Mouse (Mus musculus): Measurements from ENCODE around the gene Srpk2. TPM values are rescaled to one million over a fixed set of nuclear protein-coding genes. Genes with fewer than 3 reads are reported as not detected.
A peak's percentile ranks its signal among the peaks of the same experiment; 100 is the strongest.
"Not testable (repeated sequence)": the region's sequence is repeated elsewhere in the genome, so short reads cannot be mapped to it uniquely, and the experiment has no call there.

Srpk2 gene
- total RNA-seq (2021): 10 to 100 TPM; 48.6 to 53.2 TPM

DNA sequence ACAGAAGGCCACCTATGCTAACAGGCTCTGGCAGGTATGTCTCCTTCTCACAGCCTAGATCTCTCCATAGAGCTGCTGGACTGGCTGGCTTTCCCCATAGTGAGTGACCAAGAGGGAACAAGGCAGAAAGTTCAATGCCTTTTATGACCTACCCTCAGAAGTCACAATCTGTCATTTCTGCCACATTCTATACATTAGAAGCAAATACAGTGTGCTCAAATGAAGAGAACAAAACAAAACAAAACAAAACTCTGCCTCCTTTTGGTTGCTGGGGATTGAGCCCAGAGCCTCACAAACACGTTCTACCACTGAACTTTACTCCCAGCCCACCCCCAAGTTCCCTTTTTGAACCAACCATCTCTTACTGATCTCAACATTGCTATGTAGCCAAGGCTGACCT lies at the start of gene Srpk2:
Srpk2 (minus strand) TSS at position 101 of the 400 bp plus-strand sequence.
- no peak for DNase-seq
- intact Hi-C loops (cut with DNase I): no loop called here

DNA sequence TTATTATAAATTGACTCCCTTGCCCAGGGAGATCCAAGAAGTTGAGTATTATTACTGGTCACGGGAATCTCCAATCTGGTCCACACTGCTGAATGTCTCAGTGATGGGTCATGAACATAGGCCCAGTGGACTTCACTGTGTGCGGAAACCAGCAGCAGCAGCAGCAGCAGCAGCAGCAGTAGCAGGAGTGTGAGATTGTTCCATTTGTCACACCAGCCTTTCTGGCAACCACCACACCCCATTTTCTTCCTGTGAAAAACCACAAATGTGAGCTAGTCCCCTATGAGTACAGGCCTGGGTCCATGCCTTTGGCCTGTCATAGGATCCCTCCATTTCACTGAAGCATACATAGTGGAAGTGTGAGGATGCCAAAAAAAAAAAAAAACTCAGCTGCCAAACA lies 37.5 kb upstream of the Srpk2 start:
- DNase-seq: no peak
- intact Hi-C loops (cut with DNase I): no loop called here

DNA sequence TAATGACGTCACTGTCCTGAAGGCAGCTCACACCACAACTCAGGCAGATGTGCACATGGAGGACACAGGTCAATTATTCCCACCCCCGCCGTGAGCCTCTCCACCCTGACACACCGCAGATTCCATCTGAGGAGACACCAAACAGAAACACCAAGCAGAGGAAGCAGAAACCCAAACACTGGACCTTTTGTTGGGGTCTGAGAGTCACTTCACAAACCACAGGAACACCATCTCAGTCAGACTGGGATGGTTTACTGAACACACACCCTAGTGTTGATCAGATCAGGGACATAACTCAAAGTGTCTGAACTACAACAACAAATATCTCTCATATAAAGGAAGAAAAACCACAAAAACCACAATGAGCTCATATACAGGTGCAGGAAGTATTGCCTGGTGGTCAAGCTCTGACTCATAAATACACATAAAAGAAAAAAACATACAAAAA lies 34.5 kb upstream of the Srpk2 start:
- intact Hi-C loops (cut with DNase I): no loop called here
- DNase-seq: no peak

DNA sequence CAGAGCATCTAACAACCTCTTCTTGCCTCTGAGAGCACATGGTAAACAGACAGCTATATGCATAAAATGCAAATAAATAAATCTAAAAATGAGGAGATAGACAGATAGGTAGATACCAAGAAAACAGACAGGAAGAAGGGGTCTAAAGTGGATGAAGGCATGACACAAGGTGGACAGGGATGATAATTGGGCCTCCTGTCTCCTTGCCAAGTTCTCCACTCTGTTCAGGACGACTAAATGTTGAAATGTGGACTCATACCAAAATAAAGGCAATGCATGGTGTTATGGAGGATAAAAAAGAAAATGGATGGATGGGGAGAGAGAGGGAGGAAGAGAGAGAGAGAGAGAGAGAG lies 33.7 kb upstream of the Srpk2 start:
- intact Hi-C loops (cut with DNase I): no loop called here

DNA sequence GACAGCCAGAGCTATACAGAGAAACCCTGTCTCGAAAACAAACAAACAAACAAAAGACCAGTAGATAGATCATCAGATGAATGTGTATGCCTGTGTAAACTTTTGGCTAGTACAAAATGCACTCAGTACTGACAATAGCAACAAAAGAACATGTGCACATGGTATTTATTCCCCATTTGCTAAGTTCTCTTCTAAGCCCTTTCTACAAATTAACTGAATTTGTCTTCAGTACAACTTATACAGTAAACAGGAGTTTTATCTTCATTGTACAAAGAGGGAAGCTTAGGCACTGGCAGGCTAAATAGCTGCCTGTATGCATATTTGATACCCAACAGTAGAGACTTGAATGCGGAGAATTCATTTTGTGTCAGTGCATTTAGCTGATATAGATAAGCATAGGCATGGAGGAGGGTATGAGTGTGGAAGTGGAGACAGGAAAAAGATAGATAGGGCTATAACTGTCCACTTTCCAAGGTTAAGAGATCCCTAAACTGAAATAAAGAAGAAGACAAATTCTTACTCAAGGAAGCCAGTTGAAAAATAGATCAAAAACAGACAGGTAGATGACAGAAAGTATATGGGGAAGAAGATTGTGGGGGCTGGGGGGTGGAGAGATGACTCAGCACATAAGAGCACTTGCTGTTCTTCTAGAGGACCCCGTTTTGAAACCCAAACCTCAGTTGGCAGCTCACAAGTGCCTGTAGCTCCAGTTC lies 33.2 kb upstream of the Srpk2 start:
- no peak for DNase-seq
- intact Hi-C loops (cut with DNase I): no loop called here

More for the DNA sequence above, 33.7 kb upstream of the Srpk2 start:
- DNase-seq: no peak

DNA sequence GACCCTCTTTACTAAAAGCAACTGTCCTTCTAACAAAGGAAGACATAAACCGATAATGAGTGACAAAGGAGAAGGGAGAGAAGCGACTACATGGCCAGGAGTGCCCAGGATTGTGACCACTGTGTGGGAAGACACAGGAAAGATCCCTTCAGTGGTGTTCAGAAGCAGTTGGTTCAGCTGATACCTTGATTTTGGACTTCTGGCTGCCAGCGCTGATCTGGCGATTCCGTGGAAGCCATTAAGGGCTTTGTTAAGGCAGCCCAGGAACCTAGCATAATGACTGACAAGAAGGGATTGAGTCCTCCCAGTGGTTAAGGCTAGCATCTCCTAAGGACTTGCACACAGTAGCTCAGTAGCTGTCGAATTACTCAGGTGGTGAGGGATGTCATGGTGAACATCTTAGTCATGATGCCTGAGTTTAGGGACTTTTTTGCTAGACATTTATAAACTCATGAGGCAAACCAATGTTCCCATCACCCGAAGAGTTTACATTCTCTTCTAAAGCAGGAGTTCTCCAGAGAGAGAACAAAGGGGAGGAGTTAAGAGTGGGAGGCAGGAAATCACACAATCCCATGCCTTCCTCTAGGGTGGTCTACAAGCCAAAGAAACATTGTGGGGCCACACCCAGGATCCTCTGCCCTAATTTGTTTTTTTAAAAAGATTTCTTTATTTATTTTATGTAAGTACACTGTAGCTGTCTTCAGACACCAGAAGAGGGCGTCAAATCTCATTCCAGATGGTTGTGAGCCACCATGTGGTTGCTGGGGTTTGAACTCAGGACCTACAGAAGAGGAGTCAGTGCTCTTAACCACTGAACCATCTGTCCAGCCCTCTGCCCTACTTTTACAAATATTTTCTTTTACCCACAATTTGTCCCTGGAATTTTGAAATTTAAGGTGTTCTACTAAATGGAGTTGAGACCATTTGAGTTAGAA lies 29.3 kb upstream of the Srpk2 start:
- intact Hi-C loops (cut with DNase I): no loop called here
- no peak for DNase-seq

DNA sequence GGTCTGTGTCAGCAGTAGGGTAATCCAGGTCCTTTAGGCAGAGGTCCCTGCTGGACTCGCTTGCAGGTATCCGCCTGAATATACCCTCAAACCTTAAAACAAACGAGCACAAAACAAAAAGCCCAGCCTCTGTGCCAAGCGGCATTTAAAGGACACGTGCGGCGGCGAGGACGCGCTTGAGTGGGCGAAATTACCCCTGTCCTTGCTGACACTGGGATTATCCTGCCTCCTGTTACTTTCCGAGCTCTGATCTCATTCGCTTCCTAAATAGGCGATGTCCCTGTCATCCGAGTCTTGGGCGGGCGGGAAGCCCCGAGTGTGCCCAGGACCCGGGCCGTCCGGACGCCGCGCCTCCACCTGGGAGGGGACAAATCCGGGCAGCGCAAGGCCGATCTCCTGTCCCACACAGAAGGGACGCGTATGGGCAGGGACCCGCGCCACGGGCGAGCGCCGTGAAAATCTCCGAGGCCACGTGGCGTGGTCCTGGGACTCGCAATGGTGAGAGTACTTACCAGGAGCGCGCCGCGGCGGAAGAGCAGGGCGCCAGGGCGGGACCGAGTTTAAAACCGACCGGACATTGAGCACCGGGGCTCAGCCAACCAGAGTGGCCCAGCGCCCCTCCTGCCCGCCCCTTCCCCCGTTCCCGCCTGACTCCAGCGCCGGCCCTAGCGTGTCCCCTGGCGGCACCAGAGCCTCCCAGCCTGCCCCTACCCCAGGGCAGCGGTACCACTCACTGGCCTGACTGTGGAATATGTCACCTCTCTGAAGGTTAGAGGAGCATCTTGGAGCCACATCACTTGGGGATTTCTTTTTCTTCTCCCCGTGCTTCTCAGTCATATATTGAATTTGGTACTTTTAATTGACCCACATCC lies 27.9 kb upstream of the Srpk2 start:
- intact Hi-C loops (cut with DNase I): loop anchor here (1.0 kb wide), 1 partner anchor 36 kb away; no protein-coding TSS in a partner anchor
- DNase-seq: peak; percentile 84 to 85

DNA sequence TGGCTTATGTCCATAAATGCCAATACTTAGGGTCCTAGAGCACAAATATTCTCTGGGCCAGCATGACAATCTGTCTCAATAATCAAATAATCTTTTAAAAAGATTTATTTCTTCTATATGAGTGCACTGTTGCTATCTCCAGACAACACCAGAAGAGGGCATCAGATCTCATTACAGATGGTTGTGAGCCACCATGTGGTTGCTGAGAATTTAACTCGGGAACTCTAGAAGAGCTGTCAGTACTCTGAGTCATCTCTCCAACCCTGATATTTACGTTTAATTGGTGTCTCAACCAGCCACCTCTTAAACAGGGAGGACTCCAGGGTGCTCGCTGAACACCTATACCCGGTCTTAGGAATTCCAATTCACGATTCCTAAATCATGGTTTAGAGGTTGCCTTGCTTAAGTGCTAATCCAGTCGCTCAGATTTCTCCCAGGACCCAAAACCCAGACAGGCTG lies 27.3 kb upstream of the Srpk2 start:
- DNase-seq: peak; percentile 28 to 35
- intact Hi-C loops (cut with DNase I): loop anchor here (1.0 kb wide), 1 partner anchor 35 kb away; no protein-coding TSS in a partner anchor

DNA sequence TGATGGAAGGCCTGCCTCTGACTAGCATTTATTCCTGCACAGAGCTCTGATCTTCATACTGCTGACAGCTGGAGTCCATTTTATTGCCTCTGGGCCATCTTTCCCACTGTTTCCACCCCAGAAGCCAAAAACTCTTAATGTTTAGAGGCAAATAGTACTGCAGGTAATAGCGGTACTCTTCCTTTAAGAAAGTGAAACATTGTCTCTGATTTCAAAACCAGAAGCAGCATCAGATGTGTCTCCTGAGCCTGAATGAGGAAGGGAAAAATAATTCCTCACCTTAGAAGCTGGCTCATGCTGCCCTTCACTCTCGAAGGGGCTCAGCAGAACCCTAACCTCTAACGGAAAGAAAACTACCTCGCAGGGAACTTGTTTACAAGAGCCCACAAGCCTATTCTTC lies 26.8 kb upstream of the Srpk2 start:
- DNase-seq: no peak
- intact Hi-C loops (cut with DNase I): no loop called here

DNA sequence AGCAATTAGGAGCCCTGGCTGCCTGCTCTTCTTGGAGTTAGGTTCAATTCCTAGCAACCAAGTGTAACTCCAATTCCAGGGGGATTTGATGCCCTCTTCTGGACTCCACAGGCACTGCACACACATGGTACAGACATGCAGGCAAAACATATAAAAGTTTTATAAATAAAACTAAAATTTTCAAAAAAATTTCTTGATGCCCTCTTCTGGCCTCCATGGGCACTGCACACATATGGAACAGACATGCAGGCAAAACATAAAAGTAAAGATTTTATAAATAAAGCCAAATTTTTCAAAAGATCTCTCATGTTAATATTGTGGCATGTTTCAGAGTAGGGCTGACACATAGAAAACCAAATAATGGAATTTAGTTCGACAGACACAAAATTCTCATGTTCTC lies 25.2 kb upstream of the Srpk2 start:
- DNase-seq: no peak
- intact Hi-C loops (cut with DNase I): no loop called here

DNA sequence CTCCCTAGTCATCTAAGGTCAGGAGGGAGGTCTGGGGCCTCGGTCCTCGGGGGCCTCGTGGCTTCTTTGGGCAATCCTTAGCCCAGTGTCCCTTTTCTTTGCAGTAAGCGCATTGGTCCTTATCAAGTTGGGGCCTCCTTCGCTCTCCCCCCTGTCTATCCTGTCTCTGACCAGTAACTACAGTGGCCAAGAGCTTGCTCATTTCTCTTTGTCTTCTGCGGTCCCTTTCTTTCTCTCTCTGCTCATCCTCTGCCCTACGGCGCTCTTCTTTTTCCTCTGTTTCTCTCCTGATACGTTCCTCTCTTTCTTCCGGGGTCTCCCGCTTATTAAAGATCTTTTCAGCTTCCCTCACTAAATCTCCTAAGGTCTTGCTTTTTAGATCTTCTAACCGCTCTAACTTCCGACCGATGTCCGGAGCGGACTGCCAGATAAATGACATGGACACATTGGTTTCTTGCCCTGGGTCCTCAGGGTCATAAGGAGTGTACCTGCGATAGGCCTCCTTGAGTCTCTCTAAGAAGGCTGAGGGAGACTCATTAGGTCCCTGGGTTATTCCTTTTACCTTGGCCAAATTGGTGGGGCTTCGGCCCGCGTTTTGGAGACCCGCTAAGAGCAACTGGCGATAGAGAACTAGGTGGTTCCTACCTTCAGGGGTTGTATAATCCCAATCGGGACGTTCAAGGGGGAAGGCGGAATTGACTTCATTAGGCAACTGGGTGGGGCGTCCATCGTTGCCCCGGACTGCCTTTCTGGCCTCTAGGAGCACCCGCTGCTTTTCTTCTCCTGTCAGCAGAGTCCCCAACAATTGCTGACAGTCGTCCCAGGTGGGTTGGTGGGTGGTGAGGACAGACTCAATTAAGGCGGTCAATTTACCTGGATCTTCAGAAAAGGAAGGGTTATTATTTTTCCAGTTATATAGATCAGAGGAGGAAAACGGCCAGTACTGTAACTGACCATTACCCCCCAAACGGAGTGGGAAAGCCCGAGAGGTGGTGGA lies 22.5 kb upstream of the Srpk2 start:
- DNase-seq; intact Hi-C loops (cut with DNase I): not testable (repeated sequence)

DNA sequence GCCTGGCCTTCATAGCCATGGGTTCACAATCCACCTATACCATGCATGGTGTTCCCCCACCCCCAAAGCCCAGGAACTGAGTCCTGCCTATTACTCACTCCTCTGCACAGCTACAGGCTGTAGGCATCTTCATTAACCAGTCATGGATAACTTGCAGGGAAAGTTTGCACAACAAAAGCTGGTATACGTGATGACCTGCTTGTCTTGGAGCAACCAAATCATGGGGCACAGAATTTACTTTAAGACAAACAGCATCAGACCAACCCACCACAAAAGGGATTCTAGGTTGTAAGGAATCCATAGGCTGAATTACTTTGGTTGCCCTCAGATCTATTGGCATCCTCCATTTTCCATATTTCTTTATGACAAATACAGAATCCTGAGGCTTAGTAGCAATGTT lies 13.0 kb upstream of the Srpk2 start:
- intact Hi-C loops (cut with DNase I): no loop called here
- DNase-seq: no peak

DNA sequence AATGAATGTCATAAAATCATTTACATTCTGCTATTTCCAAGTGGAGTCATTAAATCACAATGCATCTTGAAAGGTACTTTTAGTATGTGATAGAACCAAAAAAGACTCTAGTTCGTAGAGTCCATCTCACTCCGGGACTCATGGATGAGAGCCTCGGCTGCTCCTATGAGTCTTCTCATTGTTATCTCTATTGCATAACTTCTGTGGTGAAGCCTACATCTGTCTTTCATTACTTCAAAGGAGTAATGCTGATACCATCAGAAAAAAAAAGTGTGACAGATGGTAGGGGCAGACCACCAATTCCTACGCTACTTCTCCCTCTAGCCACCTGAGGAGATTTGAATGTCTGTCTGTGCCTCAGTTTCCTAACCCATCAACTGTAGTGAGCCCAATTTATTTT lies 986 bp downstream of the Srpk2 start:
- DNase-seq: no peak

DNA sequence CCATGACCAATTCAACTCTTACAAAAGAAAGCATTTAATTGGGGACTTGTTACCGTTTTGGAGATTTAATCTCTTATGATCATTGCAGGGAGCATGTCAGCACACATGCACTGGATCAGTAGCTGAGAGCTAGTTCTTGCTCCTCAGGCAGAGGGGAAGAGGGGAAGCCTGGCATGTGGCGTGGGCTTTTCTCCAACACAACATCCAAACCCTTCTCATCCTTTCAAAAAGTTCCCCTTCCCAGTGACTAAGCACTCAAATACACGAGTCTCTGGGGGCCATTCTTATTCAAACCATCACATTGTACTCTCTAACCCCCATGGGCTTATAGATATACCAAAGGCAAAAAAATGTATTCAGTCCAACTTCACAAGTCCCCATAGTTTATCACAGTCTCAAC lies 5.4 kb downstream of the Srpk2 start:
- DNase-seq: no peak
- intact Hi-C loops (cut with DNase I): no loop called here

More for the DNA sequence above, 986 bp downstream of the Srpk2 start:
- intact Hi-C loops (cut with DNase I): no loop called here

DNA sequence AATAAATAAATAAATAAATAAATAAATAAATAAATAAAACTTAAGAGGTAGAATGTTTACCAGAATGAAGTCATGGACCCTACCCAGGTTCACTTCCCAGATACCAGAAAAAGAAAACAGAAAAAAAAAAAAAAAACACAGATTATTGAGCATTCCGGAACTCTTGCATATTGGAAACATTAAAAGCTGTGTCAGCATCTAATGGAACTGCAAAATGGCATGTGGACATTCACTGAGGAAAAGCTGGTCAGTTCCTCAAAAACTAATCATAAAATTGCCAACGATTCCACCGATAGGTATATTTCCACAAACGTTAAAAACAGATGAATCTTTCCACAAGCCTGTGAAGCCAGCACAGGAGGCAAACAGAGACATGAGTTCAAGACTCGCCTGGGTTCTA lies 6.5 kb downstream of the Srpk2 start:
- intact Hi-C loops (cut with DNase I): no loop called here
- DNase-seq: no peak

DNA sequence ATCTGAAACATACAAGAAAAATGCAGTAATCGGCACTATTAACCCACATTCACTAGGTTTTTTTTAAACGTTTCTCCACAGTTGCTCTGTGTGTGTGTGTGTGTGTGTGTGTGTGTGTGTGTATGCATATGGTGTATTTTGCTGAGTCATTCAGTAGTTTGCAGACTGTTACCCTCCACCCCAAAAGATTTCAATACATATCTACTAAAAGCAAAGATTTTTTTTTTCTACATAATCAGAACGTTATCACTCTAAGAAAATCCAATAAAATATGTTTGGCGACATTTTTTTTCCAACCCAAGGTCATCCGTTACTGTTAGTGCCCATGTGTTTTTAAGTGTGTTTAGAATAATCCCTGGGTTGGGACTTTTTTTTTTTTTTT lies 7.4 kb downstream of the Srpk2 start:
- no peak for DNase-seq
- intact Hi-C loops (cut with DNase I): no loop called here

DNA sequence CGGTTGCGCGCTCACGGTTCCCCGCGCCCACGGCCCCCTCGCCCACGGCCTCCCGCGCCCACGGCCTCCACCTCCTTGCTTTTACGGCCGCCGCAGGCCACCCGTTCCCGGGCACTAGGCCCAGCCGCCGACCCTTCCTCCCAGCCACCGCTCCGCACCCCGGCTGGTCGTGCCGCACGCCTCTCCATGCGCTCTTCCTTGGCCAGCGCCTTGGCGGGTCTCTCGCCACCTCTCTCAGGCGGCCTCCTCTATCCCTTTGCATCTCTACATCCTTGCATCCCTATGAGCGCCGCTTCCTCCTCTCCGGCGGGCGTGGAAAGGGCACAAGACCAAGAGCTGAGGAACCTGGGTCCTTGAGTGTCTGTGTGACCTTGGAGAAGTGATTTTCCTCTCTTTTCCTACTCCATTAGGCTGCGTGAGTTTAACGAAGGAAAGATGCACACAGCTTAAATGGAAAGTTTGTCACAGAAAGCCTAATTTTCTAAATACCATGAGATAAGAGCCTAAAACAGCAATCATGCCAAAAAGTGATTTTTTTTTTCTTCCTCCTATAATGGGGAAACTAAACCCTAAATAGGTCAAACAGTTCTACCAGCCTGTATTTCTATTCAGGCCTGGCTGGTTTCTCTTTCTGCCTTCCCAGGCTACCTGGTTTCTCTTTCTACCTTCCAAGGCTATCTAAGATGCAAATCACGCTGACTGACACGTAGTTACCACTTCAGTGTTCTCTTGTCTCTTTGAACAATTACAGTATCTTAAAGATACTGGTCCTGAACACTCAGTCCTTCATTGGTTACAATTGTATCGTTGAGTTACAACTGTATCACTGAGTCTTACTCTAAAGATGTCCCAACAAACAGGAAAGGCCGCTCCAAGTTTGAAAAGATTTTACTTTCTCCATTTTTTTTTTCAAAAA lies 8.0 kb downstream of the Srpk2 start:
- DNase-seq: peak; percentile 30 to 46
- intact Hi-C loops (cut with DNase I): loop anchor here (1.0 kb wide), 1 partner anchor 36 kb away; no protein-coding TSS in a partner anchor

DNA sequence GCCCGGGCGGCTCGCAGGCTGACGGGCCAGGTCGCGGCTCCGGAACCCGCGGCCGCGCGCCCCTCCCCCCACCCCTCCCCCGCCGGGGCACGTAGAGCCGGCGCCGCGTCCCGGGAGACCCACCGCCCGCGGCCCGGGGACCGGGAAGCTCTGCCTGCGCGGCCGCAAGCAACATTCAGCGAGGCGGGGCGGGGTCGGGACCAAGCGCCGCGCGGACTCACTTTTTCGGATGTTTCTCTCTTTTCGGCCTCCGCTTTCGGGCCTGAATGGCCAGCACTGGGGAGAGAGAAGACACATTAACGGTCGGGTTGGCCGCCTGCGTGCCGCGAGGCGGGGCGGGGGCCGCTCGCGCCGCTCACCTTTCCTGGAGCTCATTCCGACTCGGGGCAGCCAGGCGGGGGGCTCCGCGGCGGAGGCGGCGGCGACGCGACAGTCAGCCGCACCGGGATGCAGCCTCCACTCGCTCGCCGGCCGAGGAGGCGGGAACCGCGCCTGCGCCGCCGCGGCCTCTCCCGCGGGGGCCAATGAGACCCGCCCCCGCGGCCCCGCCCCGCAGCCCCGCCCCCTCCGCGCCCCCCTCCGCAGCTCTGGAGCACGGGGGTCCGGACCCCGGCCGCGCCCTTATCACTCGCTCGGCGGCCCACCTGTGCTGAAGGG lies 8.8 kb downstream of the Srpk2 start:
- peak; percentile 61 to 62 for DNase-seq
- intact Hi-C loops (cut with DNase I): loop anchor here (1.0 kb wide), 1 partner anchor 37 kb away; no protein-coding TSS in a partner anchor
